Mouse (Mus musculus) brain, embryonic 14.5 days (tissue): ENCODE measurements around the gene Ubap2l.

Source experiments
- CTCF ChIP-seq: fragments of 200-500 bp; IDR thresholded peaks from 2 replicates; pipeline ENCODE4 v1.5.1; 2012; ENCODE audit warnings: inconsistent platforms, mild to moderate bottlenecking, moderate library complexity, borderline replicate concordance; ENCODE audit not compliant: insufficient read depth, insufficient read length; ENCODE audit errors: extremely low read depth
- POLR2A ChIP-seq: fragments of 200-500 bp; IDR thresholded peaks from 2 replicates; pipeline ENCODE4 v1.6.1; 2012; ENCODE audit warnings: mild to moderate bottlenecking, inconsistent platforms, borderline replicate concordance; ENCODE audit not compliant: poor library complexity, insufficient read depth, insufficient read length, severe bottlenecking; ENCODE audit errors: extremely low read depth

GRCm38 (mm10) chr3:90101010-90101409, 48.6 kb upstream of the Ubap2l start:
- no peak for TF ChIP-seq CTCF
- TF ChIP-seq POLR2A = no peak
